Mouse (Mus musculus): ENCODE results near the gene Slc34a3.
"Not testable (repeated sequence)": the region's sequence is repeated elsewhere in the genome, so short reads cannot be mapped to it uniquely, and the experiment has no call there.

DNA sequence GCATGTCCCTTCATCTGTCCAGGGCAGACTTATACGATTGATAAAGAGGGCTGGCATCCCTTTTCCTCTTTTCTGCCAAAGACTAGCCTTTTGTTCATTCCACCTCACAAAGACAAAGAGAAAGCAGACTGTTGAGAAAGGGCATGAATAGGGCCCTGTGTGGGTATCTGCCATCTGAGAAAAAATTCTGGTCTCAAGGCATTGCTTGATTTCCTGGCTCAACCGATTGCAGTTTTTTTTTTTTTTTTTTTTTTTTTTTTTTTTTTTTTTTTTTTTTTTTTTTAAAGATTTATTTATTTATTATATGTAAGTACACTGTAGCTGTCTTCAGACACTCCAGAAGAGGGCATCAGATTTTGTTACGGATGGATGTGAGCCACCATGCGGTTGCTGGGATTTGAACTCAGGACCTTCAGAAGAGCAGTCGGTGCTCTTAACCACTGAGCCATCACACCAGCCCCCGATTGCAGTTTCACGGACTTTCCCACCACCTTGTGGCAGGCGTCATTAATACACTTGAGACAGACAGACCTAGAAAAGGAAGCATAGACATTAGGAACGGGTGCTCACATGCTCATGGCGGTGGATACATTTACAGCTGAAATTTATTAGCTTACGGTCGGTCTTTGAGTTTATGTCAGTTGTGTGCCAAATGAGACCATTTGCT lies 22.4 kb upstream of the Slc34a3 start:
- TF ChIP-seq CTCF (IDR thresholded peaks at IDR 0.05; ENCODE audit: insufficient read depth, low read length) = peak; percentile 25; the same call in 1 of the 2 replicates
- not testable (repeated sequence) for TF ChIP-seq POLR2A (IDR thresholded peaks at IDR 0.05; ENCODE audit: borderline replicate concordance, extremely low read depth, low read depth, low read length)

All from lung, adult 2 months (tissue).